Mouse (Mus musculus): ENCODE results near the gene Cdyl2. TPM values are rescaled to one million over a fixed set of nuclear protein-coding genes. Genes with fewer than 3 reads are reported as not detected.
A peak's percentile ranks its signal among the peaks of the same experiment; 100 is the strongest.

Cdyl2 gene
- polyA plus RNA-seq, 1 experiment, result 6.5 TPM

GRCm38 (mm10) chr8:116591226-116591625 lies 141.6 kb downstream of the Cdyl2 start:
- no peak for DNase-seq
- TF ChIP-seq POLR2A (IDR thresholded peaks at IDR 0.05; ENCODE audit: borderline replicate concordance, insufficient read depth, low read length) (no peak), CTCF (IDR thresholded peaks at IDR 0.05; ENCODE audit: borderline replicate concordance, insufficient read depth, low read depth, low read length) (no peak)
- peaks cover 10% of the 10 kb centered on the region; the same call in 1 of the 2 replicates for H3K4me1 ChIP-seq (ENCODE audit: control insufficient read depth, insufficient read depth, low read length)
- H3K27ac ChIP-seq (ENCODE audit: insufficient read depth, low read length), result no peak overlapping the region
- WGBS, result 91% methylated on average over 10 of the region's 10 CpGs
- no peaks in the 10 kb centered on the region for H3K27me3 ChIP-seq (ENCODE audit: control insufficient read depth, insufficient read depth, low read length)
- no peak overlapping the region for H3K4me3 ChIP-seq (replicated peaks; ENCODE audit: insufficient read depth, low read depth, low read length)

- Histone ChIP-seq H3K27ac (ENCODE audit: insufficient read depth, low read length) (no peak overlapping the region), H3K27me3 (ENCODE audit: control insufficient read depth, insufficient read depth, low read length) (no peaks in the 10 kb centered on the region), H3K4me3 (replicated peaks; ENCODE audit: insufficient read depth, low read depth, low read length) (no peak overlapping the region), H3K4me1 (ENCODE audit: control insufficient read depth, insufficient read depth, low read length) (peaks cover 10% of the 10 kb centered on the region; the same call in 1 of the 2 replicates)
- TF ChIP-seq POLR2A (IDR thresholded peaks at IDR 0.05; ENCODE audit: borderline replicate concordance, insufficient read depth, low read length) (no peak), CTCF (IDR thresholded peaks at IDR 0.05; ENCODE audit: borderline replicate concordance, insufficient read depth, low read depth, low read length) (no peak)
- DNase-seq, result no peak
- WGBS, result 94% methylated on average over 4 of the region's 4 CpGs
Observed at GRCm38 (mm10) chr8:116590546-116590945, 142.2 kb downstream of the Cdyl2 start.

- 14% methylated on average over 14 of the region's 14 CpGs for whole genome bisulfite sequencing
- peak; percentile 45 to 46 for DNase-seq
Observed at GRCm38 (mm10) chr8:116590106-116590505, 142.7 kb downstream of the Cdyl2 start.

GRCm38 (mm10) chr8:116587616-116588468 lies 144.9 kb downstream of the Cdyl2 start:
- Histone ChIP-seq H3K4me3 (replicated peaks; ENCODE audit: insufficient read depth, low read depth, low read length) (no peak overlapping the region), H3K4me1 (ENCODE audit: control insufficient read depth, insufficient read depth, low read length) (peaks cover 10% of the 10 kb centered on the region; the same call in 1 of the 2 replicates), H3K27me3 (ENCODE audit: control insufficient read depth, insufficient read depth, low read length) (no peaks in the 10 kb centered on the region), H3K27ac (ENCODE audit: insufficient read depth, low read length) (no peak overlapping the region)
- 81% methylated on average over 19 of the region's 19 CpGs for WGBS
- TF ChIP-seq CTCF (IDR thresholded peaks at IDR 0.05; ENCODE audit: borderline replicate concordance, insufficient read depth, low read depth, low read length), result no peak
- TF ChIP-seq POLR2A (IDR thresholded peaks at IDR 0.05; ENCODE audit: borderline replicate concordance, insufficient read depth, low read length), result no peak
- no peak for DNase-seq

More at GRCm38 (mm10) chr8:116590106-116590505, 142.7 kb downstream of the Cdyl2 start:
- H3K4me1 ChIP-seq (ENCODE audit: control insufficient read depth, insufficient read depth, low read length), result peaks cover 10% of the 10 kb centered on the region; the same call in 1 of the 2 replicates
- no peak overlapping the region for H3K27ac ChIP-seq (ENCODE audit: insufficient read depth, low read length)
- no peaks in the 10 kb centered on the region for H3K27me3 ChIP-seq (ENCODE audit: control insufficient read depth, insufficient read depth, low read length)
- H3K4me3 ChIP-seq (replicated peaks; ENCODE audit: insufficient read depth, low read depth, low read length), result no peak overlapping the region
- TF ChIP-seq CTCF (IDR thresholded peaks at IDR 0.05; ENCODE audit: borderline replicate concordance, insufficient read depth, low read depth, low read length) (no peak), POLR2A (IDR thresholded peaks at IDR 0.05; ENCODE audit: borderline replicate concordance, insufficient read depth, low read length) (no peak)

GRCm38 (mm10) chr8:116581318-116582019 lies 151.3 kb downstream of the Cdyl2 start:
- 85% methylated on average over 11 of the region's 11 CpGs for WGBS
- no peak for TF ChIP-seq POLR2A (IDR thresholded peaks at IDR 0.05; ENCODE audit: borderline replicate concordance, insufficient read depth, low read length)
- no peak for TF ChIP-seq CTCF (IDR thresholded peaks at IDR 0.05; ENCODE audit: borderline replicate concordance, insufficient read depth, low read depth, low read length)
- DNase-seq, result no peak
- Histone ChIP-seq H3K4me3 (replicated peaks; ENCODE audit: insufficient read depth, low read depth, low read length) (no peak overlapping the region), H3K4me1 (ENCODE audit: control insufficient read depth, insufficient read depth, low read length) (peaks cover 5% of the 10 kb centered on the region), H3K27me3 (ENCODE audit: control insufficient read depth, insufficient read depth, low read length) (no peaks in the 10 kb centered on the region), H3K27ac (ENCODE audit: insufficient read depth, low read length) (no peak overlapping the region)

- WGBS, result 98% methylated on average over 2 of the region's 2 CpGs
- TF ChIP-seq POLR2A (IDR thresholded peaks at IDR 0.05; ENCODE audit: borderline replicate concordance, insufficient read depth, low read length) (no peak), CTCF (IDR thresholded peaks at IDR 0.05; ENCODE audit: borderline replicate concordance, insufficient read depth, low read depth, low read length) (no peak)
- Histone ChIP-seq H3K4me3 (replicated peaks; ENCODE audit: insufficient read depth, low read depth, low read length) (no peak overlapping the region), H3K4me1 (ENCODE audit: control insufficient read depth, insufficient read depth, low read length) (peaks cover 14% of the 10 kb centered on the region), H3K27me3 (ENCODE audit: control insufficient read depth, insufficient read depth, low read length) (no peaks in the 10 kb centered on the region), H3K27ac (ENCODE audit: insufficient read depth, low read length) (no peak overlapping the region)
- no peak for DNase-seq
Observed at GRCm38 (mm10) chr8:116576732-116577131, 156.1 kb downstream of the Cdyl2 start.

- Histone ChIP-seq H3K4me3 (replicated peaks; ENCODE audit: insufficient read depth, low read depth, low read length) (no peak overlapping the region), H3K27ac (ENCODE audit: insufficient read depth, low read length) (no peak overlapping the region), H3K4me1 (ENCODE audit: control insufficient read depth, insufficient read depth, low read length) (peaks cover 11% of the 10 kb centered on the region), H3K27me3 (ENCODE audit: control insufficient read depth, insufficient read depth, low read length) (no peaks in the 10 kb centered on the region)
- TF ChIP-seq CTCF (IDR thresholded peaks at IDR 0.05; ENCODE audit: borderline replicate concordance, insufficient read depth, low read depth, low read length) (no peak), POLR2A (IDR thresholded peaks at IDR 0.05; ENCODE audit: borderline replicate concordance, insufficient read depth, low read length) (no peak)
- WGBS, result 90% methylated on average over 5 of the region's 5 CpGs
- DNase-seq, result no peak
Observed at GRCm38 (mm10) chr8:116573085-116573484, 159.7 kb downstream of the Cdyl2 start.

All from cerebellum, adult 2 months (tissue).